Mouse (Mus musculus) midbrain, embryonic 14.5 days (tissue): Measurements from ENCODE around the gene Gfap. TPM values are rescaled to one million over a fixed set of nuclear protein-coding genes. Genes with fewer than 3 reads are reported as not detected.
A peak's percentile ranks its signal among the peaks of the same experiment; 100 is the strongest.

Experiments
- ATAC-seq: fragments of 200-750 bp; cut with Nextera tagmentation; 2 replicates; pipeline ENCODE4 v1.8.0; 2017; ENCODE audit warnings: moderate number of reproducible peaks, moderate library complexity; ENCODE audit not compliant: low FRiP score, low TSS enrichment
- DNase-seq: peaks from one replicate; pipeline ENCODE4 v3.0.0-alpha.2; 2015
- H3K27ac ChIP-seq: fragments of 300-500 bp; sonication (generic); replicated peaks from 2 replicates; pipeline ENCODE4 v1.5.1; 2014; ENCODE audit warnings: mild to moderate bottlenecking, low read depth, low read length, moderate library complexity
- H3K27me3 ChIP-seq: fragments of 300-500 bp; sonication (generic); 2 replicates; pipeline ENCODE4 v1.6.1; 2014; ENCODE audit warnings: low read length, control low read depth, mixed read lengths; ENCODE audit not compliant: control insufficient read depth, insufficient read depth
- H3K36me3 ChIP-seq: fragments of 300-500 bp; sonication (generic); 2 replicates; pipeline ENCODE4 v1.6.1; 2014; ENCODE audit warnings: low read length, control low read depth; ENCODE audit not compliant: control insufficient read depth, insufficient read depth
- H3K4me1 ChIP-seq: fragments of 300-500 bp; sonication (generic); 2 replicates; pipeline ENCODE4 v1.6.1; 2014; ENCODE audit warnings: mild to moderate bottlenecking, antibody characterized with exemption, low read length, control low read depth; ENCODE audit not compliant: control insufficient read depth, insufficient read depth
- H3K4me2 ChIP-seq: fragments of 300-500 bp; sonication (generic); 2 replicates; pipeline ENCODE4 v1.6.1; 2014; ENCODE audit warnings: mild to moderate bottlenecking, low read length, moderate library complexity
- H3K4me3 ChIP-seq: fragments of 300-500 bp; sonication (generic); replicated peaks from 2 replicates; pipeline ENCODE4 v1.5.1; 2014; ENCODE audit warnings: low read depth, low read length
- H3K9ac ChIP-seq: fragments of 300-500 bp; sonication (generic); replicated peaks from 2 replicates; pipeline ENCODE4 v1.6.1; 2014; ENCODE audit warnings: mild to moderate bottlenecking, low read length, moderate library complexity
- H3K9me3 ChIP-seq: fragments of 300-500 bp; sonication (generic); 2 replicates; pipeline ENCODE4 v1.6.1; 2016; ENCODE audit warnings: low read length, control low read depth, mixed read lengths; ENCODE audit not compliant: control insufficient read depth
- WGBS: fragments of 180-500 bp; shearing (Covaris S2); extraction: QIAGEN DNeasy Blood & Tissue Kit; methylation state at CpG from one replicate; pipeline ENCODE4 v1.1.7; 2014; 5-methylcytosine and 5-hydroxymethylcytosine counted together
- polyA plus RNA-seq: library from polyadenylated mRNA; unstranded; fragments of >200 nt; fragmentation: Nextera tagmentation; extraction: Ambion mirVana; gene quantifications from 2 replicates; pipeline ENCODE4 v1.2.1, GENCODE M21; 2014

The Gfap gene
- polyA plus RNA-seq, 1 experiment from 2014 or later = 0.26 TPM

DNA sequence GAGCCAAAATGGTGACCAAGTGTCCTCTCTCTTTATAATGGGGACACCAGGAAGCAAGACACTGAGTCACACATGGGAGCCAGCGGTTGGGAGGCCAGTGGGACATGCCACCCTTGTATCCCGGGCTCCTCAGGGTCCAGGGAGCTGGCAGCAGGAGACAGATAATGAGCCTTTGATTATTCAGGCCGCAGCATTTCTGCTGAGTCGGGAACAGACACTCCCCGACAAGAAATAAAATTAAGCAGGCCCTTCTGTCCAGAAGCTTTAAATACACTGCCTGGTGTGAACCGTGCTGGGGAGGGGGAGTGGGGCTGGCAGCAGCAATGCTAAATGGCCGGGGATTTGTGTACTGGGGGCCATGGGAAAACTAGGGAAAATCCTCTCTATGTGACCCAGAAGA, 10.7 kb upstream of the Gfap start:
- H3K9me3 ChIP-seq = no peaks in the 10 kb centered on the region
- peaks cover 10% of the 10 kb centered on the region; the same call in 1 of the 2 replicates for H3K36me3 ChIP-seq
- H3K4me3 ChIP-seq = no peak overlapping the region
- H3K4me2 ChIP-seq = no peak overlapping the region
- no peak for DNase-seq
- ATAC-seq = no peak
- H3K4me1 ChIP-seq = no peaks in the 10 kb centered on the region
- WGBS = 66% methylated on average over 7 of the region's 7 CpGs
- no peak overlapping the region for H3K27ac ChIP-seq
- no peaks in the 10 kb centered on the region for H3K27me3 ChIP-seq
- H3K9ac ChIP-seq = no peak overlapping the region

DNA sequence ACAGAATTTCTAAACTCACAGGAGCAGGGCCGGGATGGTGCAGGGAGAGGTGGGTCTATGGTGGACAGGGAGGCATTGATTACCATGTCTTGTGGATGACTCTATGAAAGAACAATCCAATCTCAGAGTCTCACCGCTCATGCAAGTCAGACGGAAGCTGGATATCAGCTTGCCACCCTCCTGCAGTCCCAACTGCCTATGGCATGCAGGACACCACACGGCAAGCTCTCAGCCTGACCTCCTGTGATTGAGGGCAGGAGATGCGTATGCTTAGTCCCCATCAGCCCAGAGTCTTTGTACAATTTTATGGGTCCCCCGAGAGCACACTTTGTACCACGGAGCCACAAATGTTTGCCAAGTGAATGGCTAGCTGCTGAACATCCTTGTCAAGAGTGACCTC, 2.9 kb upstream of the Gfap start:
- no peak overlapping the region for H3K27ac ChIP-seq
- 82% methylated on average over 7 of the region's 7 CpGs for WGBS

DNA sequence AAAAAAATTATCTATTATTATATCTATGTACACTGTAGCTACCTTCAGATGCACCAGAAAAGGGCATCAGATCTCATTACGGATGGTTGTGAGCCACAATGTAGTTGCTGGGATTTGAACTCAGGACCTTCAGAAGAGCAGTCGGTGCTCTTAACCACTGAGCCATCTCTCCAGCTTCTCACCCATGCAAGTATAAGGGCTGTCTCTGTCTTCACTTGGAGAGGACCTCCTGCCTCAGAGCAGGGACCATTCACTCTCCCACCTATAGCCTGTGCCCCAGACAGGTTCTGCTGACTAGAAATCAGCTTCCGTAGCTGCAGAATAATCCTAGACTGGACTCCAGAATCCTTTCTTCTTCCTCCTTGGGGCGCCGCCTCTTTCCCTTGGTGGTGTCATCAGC, 1.4 kb upstream of the Gfap start:
- ATAC-seq (no peak), DNase-seq (no peak)
- no peaks in the 10 kb centered on the region for H3K4me1 ChIP-seq
- H3K27ac ChIP-seq = no peak overlapping the region
- no peaks in the 10 kb centered on the region for H3K9me3 ChIP-seq
- H3K27me3 ChIP-seq = no peaks in the 10 kb centered on the region
- no peak overlapping the region for H3K9ac ChIP-seq
- H3K4me2 ChIP-seq = no peak overlapping the region
- WGBS = 77% methylated on average over 5 of the region's 5 CpGs
- peaks cover 3% of the 10 kb centered on the region; the same call in 1 of the 2 replicates for H3K36me3 ChIP-seq
- H3K4me3 ChIP-seq = no peak overlapping the region

More for the DNA sequence above, 2.9 kb upstream of the Gfap start:
- ATAC-seq = no peak
- Histone ChIP-seq H3K4me3 (no peak overlapping the region), H3K4me1 (no peaks in the 10 kb centered on the region), H3K9ac (no peak overlapping the region), H3K36me3 (peaks cover 8% of the 10 kb centered on the region; the same call in 1 of the 2 replicates), H3K27me3 (no peaks in the 10 kb centered on the region), H3K4me2 (no peak overlapping the region), H3K9me3 (no peaks in the 10 kb centered on the region)
- DNase-seq = no peak

DNA sequence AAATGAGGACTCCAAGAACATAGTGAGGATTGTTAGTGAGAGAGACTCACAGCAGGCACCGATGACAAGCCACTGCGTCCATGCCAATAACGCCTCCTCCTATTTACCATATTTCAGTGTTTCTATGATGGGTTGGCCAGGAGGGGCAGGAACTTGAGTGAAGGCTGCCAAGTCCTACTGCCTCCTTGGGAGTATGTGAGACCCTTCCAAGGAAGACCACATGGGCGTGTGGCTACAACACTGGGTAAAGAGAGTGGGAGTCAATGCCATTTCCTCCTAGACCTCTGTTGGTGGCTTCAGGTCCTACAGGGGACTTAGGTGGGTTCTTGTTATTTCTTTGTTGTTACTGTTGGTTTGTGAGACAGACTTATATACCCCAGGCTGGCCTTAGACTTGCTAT, 487 bp upstream of the Gfap start:
- Histone ChIP-seq H3K4me3 (no peak overlapping the region), H3K27me3 (no peaks in the 10 kb centered on the region), H3K9ac (no peak overlapping the region), H3K36me3 (no peaks in the 10 kb centered on the region), H3K27ac (no peak overlapping the region), H3K4me2 (no peak overlapping the region), H3K4me1 (no peaks in the 10 kb centered on the region), H3K9me3 (no peaks in the 10 kb centered on the region)
- ATAC-seq (no peak), DNase-seq (no peak)
- 64% methylated on average over 4 of the region's 4 CpGs for WGBS

DNA sequence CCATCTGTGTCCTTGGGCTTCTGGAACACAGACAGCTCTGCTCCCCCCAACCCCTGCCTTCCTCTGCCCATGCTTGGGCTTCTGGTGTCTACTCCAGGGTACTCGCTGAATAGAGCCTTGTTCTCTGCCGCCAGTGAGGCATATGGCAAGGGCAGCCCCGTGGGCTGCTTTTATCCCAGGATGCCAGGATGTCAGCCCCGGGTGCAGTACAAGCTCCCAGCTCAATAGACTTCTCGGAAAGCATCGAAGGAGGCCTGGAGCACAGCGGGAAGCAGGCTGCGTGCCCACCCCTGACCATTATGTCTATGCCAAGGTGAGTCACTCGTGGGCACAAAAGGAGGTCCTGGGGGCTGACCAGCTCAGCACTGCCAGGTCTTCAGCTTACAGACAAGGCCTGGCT, 2.3 kb downstream of the Gfap start:
- Histone ChIP-seq H3K27me3 (peaks cover 17% of the 10 kb centered on the region), H3K4me2 (no peak overlapping the region), H3K9me3 (no peaks in the 10 kb centered on the region), H3K9ac (no peak overlapping the region), H3K36me3 (no peaks in the 10 kb centered on the region), H3K4me3 (no peak overlapping the region), H3K27ac (no peak overlapping the region), H3K4me1 (no peaks in the 10 kb centered on the region)
- WGBS = 64% methylated on average over 9 of the region's 9 CpGs
- DNase-seq (no peak), ATAC-seq (no peak)

DNA sequence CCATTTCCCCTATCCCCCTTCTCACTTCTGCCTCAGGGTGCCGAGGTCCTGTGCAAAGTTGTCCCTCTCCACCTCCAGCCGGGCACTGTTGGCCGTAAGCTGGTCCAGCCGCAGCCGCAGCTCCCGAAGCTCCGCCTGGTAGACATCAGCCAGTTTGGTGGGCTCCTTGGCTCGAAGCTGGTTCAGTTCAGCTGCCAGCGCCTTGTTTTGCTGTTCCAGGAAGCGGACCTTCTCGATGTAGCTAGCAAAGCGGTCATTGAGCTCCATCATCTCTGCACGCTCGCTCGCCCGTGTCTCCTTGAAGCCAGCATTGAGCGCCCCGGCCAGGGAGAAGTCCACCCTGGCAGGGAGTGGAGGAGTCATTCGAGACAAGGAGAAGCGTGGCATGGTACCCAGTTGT, 4.1 kb downstream of the Gfap start:
- Histone ChIP-seq H3K4me1 (0 out of 2 replicates have a peak, but pooled peaks cover 5% of the 10 kb centered on the region), H3K36me3 (no peaks in the 10 kb centered on the region), H3K4me3 (no peak overlapping the region), H3K9me3 (no peaks in the 10 kb centered on the region), H3K4me2 (no peak overlapping the region), H3K9ac (no peak overlapping the region), H3K27ac (no peak overlapping the region), H3K27me3 (peaks cover 26% of the 10 kb centered on the region)
- 78% methylated on average over 20 of the region's 20 CpGs for WGBS
- ATAC-seq (no peak), DNase-seq (no peak)

DNA sequence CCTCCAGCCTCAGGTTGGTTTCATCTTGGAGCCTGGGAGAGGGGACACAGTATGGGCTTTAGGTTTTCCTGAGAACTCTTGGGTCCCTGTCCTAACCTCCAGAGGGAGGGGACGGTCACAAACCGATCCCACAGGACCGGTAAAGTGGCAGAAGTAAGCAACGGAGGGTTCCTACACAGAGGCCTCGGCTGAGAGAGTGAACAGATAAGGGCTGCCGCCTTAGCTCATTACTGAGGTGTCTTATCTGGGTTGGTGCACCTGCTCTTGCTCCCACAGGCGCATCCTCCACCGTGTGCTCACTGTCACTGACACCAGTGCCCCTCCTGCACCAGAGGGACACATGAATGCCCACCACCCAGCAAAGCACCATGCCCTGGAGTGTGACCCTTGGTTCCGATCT, 4.9 kb downstream of the Gfap start:
- WGBS = 80% methylated on average over 9 of the region's 9 CpGs
- DNase-seq = no peak

DNA sequence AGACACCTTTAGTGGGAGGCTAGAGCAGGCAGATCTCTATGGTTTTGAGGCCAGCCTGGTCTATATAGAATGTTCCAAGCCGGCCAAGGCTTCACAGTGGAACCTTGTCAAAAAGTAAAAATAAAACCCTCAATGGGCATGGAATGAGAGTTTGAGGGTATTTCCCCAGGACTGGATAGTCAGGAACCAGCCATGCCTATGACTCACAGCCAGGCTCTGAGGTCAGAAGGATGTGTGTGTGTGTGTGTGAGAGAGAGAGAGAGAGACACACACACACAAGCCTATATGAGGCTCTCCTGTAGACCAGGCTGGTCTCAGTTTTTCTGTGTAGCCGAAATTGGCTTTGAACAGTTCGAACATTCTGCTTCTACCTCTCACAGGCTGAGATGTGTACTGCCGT, 6.0 kb downstream of the Gfap start:
- DNase-seq = no peak
- no peak for ATAC-seq
- H3K9me3 ChIP-seq = no peaks in the 10 kb centered on the region
- no peak overlapping the region for H3K4me2 ChIP-seq
- H3K27ac ChIP-seq = no peak overlapping the region
- H3K9ac ChIP-seq = no peak overlapping the region
- H3K36me3 ChIP-seq = no peaks in the 10 kb centered on the region
- H3K27me3 ChIP-seq = peaks cover 27% of the 10 kb centered on the region
- 0 out of 2 replicates have a peak, but pooled peaks cover 5% of the 10 kb centered on the region for H3K4me1 ChIP-seq
- 89% methylated on average over 4 of the region's 4 CpGs for WGBS
- no peak overlapping the region for H3K4me3 ChIP-seq

More for the DNA sequence above, 4.9 kb downstream of the Gfap start:
- Histone ChIP-seq H3K4me3 (no peak overlapping the region), H3K27ac (no peak overlapping the region), H3K4me2 (no peak overlapping the region), H3K4me1 (0 out of 2 replicates have a peak, but pooled peaks cover 5% of the 10 kb centered on the region), H3K9ac (no peak overlapping the region), H3K36me3 (no peaks in the 10 kb centered on the region), H3K9me3 (no peaks in the 10 kb centered on the region), H3K27me3 (peaks cover 26% of the 10 kb centered on the region)
- no peak for ATAC-seq

DNA sequence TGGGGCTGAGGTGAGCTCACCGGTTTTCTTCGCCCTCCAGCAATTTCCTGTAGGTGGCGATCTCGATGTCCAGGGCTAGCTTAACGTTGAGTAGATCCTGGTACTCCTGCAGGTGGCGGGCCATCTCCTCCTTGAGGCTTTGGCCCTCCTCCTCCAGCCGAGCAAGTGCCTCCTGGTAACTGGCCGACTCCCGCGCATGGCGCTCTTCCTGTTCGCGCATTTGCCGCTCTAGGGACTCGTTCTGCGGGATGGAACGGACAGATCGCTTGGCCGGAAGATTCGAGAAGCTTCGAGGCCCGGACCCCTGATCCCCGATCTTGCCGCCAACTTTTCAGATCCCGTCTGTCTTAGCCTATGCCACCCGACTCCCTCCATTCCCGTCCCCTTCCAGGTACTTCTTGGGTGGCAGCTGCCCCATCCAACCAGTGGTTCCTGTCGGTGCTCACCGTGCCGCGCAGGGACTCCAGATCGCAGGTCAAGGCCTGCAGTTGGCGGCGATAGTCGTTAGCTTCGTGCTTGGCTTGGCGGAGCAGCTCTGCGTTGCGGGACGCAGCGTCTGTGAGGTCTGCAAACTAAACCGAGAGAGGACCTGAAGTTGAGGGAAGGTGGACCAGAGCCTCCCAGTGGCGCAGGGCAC, 7.6 kb downstream of the Gfap start:
- 3% methylated on average over 43 of the region's 43 CpGs for WGBS
- Histone ChIP-seq H3K27ac (no peak overlapping the region), H3K4me2 (peak overlapping the region; percentile 45), H3K9me3 (no peaks in the 10 kb centered on the region), H3K36me3 (no peaks in the 10 kb centered on the region), H3K9ac (0 out of 2 replicates have a peak overlapping the region, but pooled peaks have one; percentile 16), H3K27me3 (peaks cover 31% of the 10 kb centered on the region), H3K4me1 (0 out of 2 replicates have a peak, but pooled peaks cover 5% of the 10 kb centered on the region), H3K4me3 (peak overlapping the region; percentile 14)
- peak; percentile 65 for DNase-seq
- ATAC-seq = no peak
